Mouse (Mus musculus): Measurements from ENCODE around the gene Cldn19.

DNA sequence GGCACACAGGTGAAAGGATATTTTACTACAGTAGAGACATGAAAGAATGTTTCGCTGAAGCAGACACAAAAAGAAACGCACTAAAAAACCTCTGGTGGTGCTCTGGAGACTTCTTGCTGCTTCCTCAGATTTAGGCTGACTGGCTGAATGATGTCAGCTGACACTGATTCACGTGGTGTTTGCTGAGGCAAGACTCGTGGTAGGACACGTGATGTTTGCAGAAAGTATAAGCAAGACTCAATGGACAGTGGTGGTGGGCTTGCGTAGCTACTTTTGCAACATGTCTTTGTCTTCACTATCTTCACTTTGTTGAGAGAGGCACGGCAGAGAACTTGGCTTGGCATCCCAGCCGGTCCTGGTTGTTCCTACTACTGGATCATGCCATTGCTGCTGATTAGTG is 48.1 kb downstream of the Cldn19 start:
- TF ChIP-seq CTCF (IDR thresholded peaks at IDR 0.05; ENCODE audit: extremely low read depth, insufficient read depth, low read length) = no peak
- no peak for TF ChIP-seq POLR2A (IDR thresholded peaks at IDR 0.05; ENCODE audit: extremely low read depth, insufficient read depth, low read length)

Data from cortical plate, adult 2 months (tissue).